Mouse (Mus musculus): ENCODE results near the gene Dnajc11.

Dnajc11 gene

DNA sequence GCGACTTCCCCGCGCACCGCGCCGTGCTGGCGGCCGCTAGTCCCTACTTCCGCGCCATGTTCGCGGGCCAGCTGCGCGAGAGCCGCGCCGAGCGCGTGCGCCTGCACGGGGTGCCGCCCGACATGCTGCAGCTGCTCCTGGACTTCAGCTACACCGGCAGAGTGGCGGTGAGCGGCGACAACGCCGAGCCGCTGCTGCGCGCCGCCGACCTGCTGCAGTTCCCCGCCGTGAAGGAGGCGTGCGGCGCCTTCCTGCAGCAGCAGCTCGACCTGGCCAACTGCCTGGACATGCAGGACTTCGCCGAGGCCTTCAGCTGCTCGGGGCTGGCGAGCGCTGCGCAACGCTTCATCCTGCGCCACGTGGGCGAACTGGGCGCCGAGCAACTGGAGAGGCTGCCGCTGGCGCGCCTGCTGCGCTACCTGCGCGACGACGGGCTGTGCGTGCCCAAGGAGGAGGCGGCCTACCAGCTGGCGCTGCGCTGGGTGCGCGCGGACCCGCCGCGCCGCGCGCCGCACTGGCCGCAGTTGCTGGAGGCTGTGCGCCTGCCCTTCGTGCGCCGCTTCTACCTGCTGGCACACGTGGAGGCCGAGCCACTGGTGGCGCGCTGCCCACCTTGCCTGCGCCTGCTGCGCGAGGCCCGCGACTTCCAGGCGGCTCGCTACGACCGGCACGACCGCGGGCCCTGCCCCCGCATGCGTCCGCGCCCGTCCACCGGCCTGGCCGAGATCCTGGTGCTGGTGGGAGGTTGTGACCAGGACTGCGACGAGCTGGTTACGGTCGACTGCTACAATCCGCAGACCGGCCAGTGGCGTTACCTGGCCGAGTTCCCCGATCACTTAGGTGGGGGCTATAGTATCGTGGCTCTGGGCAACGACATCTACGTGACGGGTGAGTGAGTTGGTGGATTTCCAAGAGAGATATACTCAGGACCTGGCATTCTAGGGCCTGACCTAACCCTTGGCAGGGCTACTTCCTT, 75.9 kb downstream of the Dnajc11 start:
- peak; percentile 66 for DNase-seq (ENCODE audit: low spot score)

DNA sequence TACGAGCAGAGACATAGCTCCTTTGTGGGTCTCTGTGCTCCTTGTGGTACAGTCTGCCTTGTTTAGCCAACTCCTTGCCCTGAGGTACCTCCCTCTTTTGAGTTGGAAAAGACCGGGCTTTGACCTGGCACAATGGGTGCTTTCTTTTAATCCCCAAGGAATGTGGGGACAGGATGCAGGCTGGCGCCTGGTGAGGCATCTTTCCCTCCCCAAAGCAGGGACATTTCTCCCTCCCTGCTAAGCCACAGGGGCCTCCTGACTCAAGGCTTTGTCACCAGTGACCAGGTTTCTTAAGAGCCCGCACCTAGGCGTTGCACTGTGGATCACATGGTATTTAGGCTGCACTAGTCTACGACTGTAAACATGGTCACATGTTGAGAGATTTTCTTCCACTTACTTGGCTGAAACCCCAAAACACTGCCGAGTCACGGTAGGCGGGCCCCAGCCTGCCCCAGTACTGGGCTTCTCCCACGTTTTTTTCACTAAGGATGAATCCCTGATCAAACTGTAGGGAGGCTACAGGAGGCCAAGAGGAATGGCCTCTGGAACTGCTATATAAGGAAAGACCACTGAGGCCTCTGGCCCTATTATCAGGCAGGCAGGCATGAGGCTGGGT, 76.7 kb downstream of the Dnajc11 start:
- DNase-seq (ENCODE audit: low spot score): peak; percentile 50

DNA sequence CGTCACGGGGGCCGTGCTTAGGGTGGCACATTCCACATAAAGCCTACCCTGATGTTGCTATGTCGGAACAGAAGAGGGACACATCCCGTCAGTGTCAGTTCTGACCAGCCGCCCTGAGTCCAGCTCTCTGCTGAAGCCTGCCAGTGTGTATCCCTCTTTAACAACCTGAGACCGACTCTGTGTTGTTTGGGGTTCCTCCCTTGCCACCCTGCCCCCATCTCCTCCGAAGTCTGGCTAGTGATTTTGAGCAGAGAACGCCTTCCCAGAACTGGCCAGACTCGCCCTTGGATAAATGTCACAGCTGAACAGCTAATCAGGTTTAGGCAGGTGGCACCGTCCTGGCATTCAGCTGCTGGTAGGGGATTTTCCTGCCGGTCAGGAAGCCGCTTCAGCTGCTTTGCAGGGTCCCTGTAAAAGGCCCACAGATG, 77.2 kb downstream of the Dnajc11 start:
- no peak for DNase-seq (ENCODE audit: low spot score)

DNA sequence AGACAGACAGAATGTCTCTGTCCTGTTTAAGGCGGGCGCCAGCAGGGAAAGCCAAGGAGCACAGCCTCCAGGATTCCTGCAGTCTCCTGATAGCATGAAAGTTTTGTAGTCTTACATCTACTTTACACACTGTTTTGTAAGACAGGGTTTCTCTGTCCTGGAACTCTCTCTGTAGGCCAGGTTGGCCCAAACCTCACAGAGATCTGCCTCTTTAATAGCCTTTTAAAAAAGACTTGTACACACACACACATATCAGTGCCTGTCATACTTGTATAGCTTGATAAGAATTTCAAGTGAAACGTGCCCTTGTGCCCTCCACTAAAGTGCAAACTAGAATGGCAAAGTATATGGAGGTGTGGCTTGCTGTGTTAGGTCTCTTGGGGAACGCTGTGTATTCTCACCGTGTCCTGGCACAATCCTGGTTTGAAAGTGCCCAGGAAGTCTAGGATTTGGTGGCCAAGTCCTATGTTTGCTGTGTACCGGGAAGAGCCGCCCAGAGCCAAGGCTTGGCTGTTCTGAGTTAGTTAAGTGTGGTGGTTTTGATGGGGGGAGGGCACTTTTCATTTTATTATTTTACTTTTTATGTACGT, 77.8 kb downstream of the Dnajc11 start:
- DNase-seq (ENCODE audit: low spot score): no peak

DNA sequence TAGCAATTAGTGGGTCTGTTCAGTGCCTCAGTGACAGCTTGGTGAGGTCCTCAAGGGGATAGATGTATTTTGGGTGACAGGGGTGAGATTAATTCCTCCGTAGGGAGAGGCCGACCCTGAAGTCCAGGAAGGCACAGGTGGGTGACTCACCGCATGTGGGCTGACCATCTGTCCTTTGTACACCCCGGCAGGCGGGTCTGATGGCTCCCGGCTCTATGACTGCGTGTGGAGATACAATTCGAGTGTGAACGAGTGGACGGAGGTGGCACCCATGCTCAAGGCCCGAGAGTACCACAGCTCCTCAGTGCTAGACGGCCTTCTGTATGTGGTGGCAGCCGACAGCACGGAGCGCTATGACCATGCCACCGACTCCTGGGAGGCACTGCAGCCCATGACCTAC, 78.6 kb downstream of the Dnajc11 start:
- DNase-seq (ENCODE audit: low spot score): no peak

DNA sequence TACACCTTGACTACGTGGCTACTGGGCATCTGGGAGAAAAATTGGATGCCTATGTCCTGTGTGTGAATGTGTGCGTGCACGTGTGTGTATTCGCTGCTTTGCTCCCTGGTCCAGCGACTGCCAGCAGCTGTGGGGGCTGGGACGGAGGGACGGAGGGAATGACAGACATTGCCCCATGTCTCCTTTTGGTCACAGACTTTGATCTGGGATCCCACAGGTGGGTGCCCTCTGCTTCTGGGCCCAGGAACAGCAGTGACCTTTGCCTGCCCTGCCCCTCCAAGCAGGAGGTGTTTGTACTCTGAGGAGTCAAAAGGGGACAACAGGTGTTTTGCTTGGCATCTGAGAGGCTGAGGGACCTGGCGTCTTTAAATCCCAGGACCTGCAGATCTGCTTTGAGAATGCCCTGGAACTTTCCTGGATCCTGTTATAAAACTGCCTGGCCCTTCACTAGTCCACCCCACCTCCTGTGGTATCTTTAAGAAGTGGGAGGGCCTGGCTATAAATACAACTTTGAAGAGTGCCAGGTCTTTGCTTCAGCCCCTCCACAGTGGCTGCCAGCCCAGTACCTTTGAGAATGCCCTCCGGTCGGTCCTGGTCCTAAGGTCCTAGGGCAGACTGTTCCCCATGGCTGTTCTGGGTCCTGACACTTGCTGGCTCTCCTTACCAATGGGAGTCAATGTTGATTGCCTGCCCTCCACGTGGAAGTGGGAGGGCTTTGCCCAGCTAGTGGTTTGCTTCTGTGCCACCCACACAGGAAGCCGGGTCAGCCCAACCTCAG, 79.7 kb downstream of the Dnajc11 start:
- no peak for DNase-seq (ENCODE audit: low spot score)

DNA sequence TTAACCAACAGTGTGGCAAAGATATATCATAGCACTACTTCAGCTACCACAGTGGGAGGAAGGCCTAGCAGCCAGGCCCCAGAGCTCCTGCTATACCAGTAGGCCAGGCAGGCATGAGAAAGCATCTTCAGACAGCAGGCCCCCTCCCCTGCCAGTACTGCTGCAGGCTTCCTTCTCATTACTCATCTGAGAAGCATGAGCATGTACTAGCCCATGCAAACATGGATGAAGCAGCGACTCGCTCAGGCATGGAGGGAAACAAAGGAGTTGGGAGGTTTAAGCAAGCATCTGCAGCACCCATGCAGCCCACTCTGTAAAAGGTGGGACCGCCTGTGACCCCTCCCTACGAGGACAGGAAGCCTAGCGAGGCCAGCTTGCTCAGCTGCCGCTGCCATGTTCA, 85.6 kb downstream of the Dnajc11 start:
- DNase-seq (ENCODE audit: low spot score): no peak

DNA sequence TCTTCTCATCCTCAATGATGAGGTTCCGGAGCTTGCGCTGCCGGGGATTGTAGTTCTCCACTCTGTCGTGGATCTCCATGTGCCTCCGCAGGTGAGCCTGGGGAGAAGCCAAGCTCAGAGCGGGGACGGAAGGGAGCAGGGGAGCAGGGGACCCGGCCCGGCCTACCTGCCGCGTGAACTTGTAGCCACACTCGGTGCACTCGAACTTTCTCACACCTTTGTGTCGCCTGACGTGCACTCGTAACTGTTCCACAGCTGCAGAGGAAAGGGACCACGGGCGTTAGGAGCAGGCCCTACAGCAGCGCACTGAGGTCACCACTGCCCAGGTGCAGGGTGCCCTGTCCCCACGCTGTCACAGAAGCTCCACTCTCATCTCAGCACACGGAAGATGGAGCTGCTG, 86.5 kb downstream of the Dnajc11 start:
- no peak for DNase-seq (ENCODE audit: low spot score)

DNA sequence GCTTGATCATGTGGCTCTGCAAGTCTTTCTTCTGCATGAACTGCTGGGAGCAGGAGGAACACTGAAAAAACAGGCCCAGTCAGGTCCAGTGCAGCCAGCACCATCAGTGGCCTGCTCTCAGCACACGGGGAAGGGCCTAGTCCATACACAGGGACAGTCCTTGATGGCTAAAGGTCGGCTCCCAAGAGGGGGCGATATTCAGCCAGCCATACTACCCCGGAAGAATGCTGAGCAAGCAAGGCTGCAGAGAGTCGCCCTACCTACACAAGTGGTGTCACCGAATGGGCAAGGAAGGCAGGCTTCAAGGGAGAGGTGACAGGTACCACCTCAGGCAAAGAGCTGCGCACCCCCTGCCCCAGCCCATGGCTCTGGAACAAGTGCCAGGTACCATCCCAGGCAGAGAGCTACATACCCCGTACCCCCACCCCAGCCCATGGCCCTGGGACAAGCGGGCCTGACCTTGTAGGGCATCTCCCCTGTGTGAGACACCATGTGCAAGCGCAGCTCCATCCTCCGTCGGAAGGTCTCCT, 88.1 kb downstream of the Dnajc11 start:
- no peak for DNase-seq (ENCODE audit: low spot score)

DNA sequence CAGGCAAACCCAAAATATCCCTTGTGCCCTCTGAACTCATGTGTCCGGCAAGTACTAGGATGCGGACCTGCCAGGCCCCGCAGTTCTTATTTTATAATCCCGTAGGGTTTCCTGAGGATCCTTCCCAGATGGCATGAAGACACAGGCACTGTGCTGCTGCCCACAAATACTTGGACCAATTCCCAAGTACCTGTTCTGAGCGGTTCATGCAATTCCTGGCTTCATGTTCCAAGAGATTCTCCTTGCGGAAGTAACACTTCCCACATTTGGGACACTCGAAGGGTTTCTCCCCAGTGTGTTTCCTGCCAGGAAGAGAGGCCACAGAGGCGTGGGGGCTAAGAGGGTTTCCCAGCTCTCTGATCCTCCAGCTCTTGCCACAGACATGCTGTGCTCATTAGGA, 89.0 kb downstream of the Dnajc11 start:
- no peak for DNase-seq (ENCODE audit: low spot score)

DNA sequence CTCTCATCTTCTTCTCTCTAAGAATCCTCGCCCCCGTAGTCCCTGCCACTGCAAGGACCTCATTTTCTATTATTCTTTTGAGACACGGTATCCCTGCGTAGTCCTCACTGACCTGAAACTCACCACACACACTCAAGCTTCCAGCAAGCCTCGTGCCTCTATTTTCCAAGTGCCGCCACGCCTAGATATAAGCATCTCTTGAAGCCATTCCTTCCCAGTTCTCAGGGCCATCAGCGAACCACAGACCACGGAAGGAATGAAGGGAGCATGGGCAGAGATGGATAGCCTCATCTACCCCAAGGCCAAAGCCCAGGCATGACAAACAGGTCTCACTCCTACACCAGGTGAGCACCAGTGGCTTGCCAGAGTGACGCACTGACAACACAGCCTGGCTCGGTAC, 91.0 kb downstream of the Dnajc11 start:
- DNase-seq (ENCODE audit: low spot score): no peak

DNA sequence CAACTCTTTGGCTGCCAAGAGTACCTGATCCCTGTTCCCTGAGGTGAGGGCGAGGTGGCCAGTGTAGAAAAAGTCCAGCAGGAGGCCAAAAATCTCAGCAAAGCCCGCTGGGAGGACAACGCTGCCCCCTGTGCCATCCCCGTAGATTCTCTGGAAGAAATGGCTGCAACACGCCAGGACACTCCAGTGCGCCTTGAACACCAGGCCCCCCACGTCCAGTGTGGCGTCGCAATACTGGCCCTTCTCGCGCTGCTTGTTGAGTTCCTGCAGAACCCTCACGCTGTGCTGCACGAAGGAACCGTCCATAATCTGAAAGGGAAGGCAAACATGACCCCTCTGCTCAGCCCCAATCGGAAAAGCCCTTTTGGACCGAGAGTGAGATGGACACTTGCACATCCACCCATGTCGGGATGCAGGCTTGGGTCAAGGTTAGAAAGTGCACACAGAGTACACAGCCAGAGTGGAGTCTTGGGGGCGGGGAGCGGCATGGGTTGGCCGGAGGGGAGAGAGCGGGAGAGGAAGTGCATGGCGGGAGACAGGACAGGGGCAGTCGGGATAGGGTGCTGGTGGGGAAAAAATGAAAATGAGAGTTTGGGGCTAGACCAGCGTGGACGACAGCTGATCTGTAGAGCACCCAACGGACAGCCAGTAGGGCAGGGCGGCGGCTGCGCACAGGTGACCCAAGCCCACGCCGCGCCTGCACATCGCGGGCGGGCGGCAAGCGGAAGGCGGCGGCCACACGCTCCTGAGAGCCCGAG, 93.4 kb downstream of the Dnajc11 start:
- peak; percentile 36 for DNase-seq (ENCODE audit: low spot score)

DNA sequence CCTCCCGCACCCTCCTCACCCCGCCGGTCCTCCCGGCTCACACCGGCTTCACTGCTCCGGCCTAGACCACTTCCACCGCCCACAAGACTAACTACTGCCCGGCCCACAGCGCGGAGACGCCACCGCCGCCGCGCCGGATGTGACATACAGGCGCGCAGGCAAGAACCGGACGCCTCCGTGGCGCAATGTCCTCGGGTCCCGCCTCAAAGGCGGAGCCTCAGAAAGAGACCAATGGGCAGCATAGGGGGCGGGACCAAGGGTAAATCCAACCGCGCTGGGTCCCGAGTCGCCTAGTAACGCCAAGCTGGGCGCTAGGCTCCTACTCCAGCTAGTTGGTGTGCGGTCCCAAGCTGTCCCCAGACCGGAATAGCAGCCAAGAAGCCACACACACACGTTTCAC, 94.0 kb downstream of the Dnajc11 start, which contains the start of gene Zbtb48:
Gene Zbtb48, minus strand, starts transcription at position 148 of the 400 bp plus-strand sequence.
- DNase-seq (ENCODE audit: low spot score): peak; percentile 98

DNA sequence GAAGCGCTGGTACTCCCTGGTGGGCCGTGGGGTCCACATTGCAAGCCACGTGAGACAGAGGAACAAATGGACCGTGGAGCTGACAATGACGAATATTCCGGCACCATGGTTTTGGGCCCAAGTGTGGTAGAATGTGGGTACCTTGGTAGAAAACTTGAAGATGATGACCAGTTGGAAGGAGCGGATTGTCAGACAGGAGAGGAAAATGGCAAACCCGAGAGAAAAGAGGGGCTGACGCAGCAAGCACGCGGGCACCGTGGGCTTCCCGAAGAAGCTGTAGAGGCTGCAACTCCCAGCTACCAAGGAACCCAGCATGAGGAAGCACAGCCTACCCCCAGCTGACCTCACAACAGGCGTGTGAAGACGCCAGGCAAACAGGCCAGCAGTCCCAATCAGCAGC, 95.0 kb downstream of the Dnajc11 start:
- DNase-seq (ENCODE audit: low spot score): no peak

DNA sequence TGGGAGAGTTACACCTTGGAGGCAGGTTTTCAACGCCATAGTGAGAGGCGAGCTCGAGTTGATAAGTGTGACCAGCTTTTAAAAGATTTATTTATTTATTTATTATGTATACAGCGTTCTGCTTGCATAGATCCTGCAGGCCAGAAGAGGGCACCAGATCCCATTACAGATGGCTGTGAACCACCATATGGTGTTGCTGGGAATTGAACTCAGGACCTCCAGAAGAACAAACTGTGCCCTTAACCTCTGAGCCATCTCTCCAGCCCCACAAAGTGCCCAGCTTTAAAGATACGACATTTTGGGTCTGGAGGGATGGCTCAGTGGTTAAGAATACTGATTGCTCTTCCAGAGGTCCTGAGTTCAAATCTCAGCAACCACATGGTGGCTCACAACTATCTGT, 95.6 kb downstream of the Dnajc11 start:
- peak; percentile 21 for DNase-seq (ENCODE audit: low spot score)

DNA sequence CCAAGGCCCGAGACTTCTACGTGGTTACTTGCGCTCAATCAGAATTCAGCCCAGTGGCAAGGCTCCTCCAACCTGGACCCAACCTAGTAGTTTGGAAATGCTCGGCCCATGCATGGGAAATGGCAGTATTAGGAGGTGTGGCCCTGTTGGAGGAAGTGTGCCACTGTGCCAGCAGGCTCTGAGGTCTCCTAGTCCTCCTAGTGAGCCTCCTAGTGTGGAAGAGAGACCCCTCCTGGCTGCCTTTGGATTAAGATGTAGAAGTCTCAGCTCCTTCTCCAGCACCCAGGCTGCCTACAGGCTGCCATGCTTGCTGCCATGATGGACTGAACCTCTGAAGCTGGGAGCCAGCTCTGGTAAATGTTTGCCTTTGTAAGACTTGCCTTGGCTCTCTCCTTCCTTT, 96.5 kb downstream of the Dnajc11 start:
- DNase-seq (ENCODE audit: low spot score): peak; percentile 40

All from MN1 (cell line).